Comparison of ENCODE assay signal across 22 mouse cellular contexts in the genomic region with DNA sequence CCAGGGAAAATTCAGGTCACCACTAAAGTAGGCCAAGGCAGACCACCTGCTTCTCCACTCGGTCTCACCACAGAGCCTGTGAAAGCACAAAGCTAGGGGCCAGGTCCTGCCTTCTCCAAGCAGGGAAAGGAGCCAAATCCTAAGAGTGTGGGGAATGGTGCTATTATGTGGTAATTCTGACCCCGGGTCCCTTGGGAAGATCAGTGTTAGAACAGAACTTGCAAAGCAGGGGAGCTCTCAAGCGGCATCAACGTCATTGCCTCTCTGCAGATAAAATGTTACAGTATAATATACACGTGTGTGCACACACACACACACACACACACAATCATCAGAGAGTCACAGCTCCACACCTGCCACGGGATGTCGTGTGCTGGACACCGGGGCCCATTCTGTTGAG.
A peak's percentile ranks its signal among the peaks of the same experiment; 100 is the strongest.
DNase-seq lines count a peak whose midpoint lies in the region; ATAC-seq lines count a peak whose summit lies in the region.
"Had no signal": no experiment of that assay in that cellular context is flagged by ENCODE, and none has a peak within 500 bp of the region (broad histone marks: within the 10 kb centered on the region; RNA-seq: fewer than 3 reads in every experiment).

No protein-coding gene starts in this region.

- no peaks in the 10 kb centered on the region for H3K9me3 ChIP-seq in midbrain, embryonic 11.5 days (ENCODE audit: control insufficient read depth, low read length)
- H3K9me3 ChIP-seq in midbrain, embryonic 15.5 days = no peaks in the 10 kb centered on the region
- H3K9me3 ChIP-seq: embryonic facial prominence, embryonic 13.5 days; embryonic facial prominence, embryonic 15.5 days; forebrain, embryonic 10.5 days; forebrain, embryonic 12.5 days had no signal

- ATAC-seq in midbrain, embryonic 11.5 days (ENCODE audit: low FRiP score) = no peak
- no peak for ATAC-seq in midbrain, embryonic 15.5 days (replicated peaks)
- ATAC-seq: forebrain, embryonic 14.5 days; forebrain, embryonic 16.5 days had no signal

- peak; percentile 47 for DNase-seq in adrenal gland, postnatal 14 days
- DNase-seq in adrenal gland, postnatal 4 days (ENCODE audit: low spot score in 2 of 2) = no peak
- peak; percentile 73 for DNase-seq in midbrain, embryonic 11.5 days (ENCODE audit: low spot score, missing footprints)
- peak; percentile 54 for DNase-seq in adipocyte (ENCODE audit: low spot score)
- DNase-seq in natural killer cell, adult 2 months (ENCODE audit: low spot score in 2 of 2) = no peak
- DNase-seq: adrenal gland, adult 8-10 months; cerebellum, adult 11 months; cerebellum, adult 18-20 months; cerebellum, adult 8-10 months; cerebellum, adult 9-11 months; cerebellum, postnatal 14 days; cerebellum, postnatal 36 days; embryo, embryonic 11 days had no signal

- no peak overlapping the region for H3K27ac ChIP-seq in midbrain, embryonic 11.5 days (ENCODE audit: low read depth, low read length)
- H3K27ac ChIP-seq in midbrain, embryonic 15.5 days = no peak overlapping the region
- peak overlapping the region; percentile 14 for H3K27ac ChIP-seq in brown adipose tissue, adult 24 weeks (replicated peaks; ENCODE audit: low read depth, low read length)
- H3K27ac ChIP-seq: embryonic facial prominence, embryonic 13.5 days; embryonic facial prominence, embryonic 15.5 days; forebrain, embryonic 10.5 days; forebrain, embryonic 12.5 days had no signal

- H3K9ac ChIP-seq in midbrain, embryonic 11.5 days (ENCODE audit: low read length) = no peak overlapping the region
- H3K9ac ChIP-seq in midbrain, embryonic 15.5 days = no peak overlapping the region
- H3K9ac ChIP-seq: embryonic facial prominence, embryonic 13.5 days; embryonic facial prominence, embryonic 15.5 days; forebrain, embryonic 12.5 days had no signal

- 93% methylated on average over 8 of the region's 8 CpGs for WGBS in midbrain, embryonic 11.5 days
- 92% methylated on average over 8 of the region's 8 CpGs for WGBS in midbrain, embryonic 15.5 days

- no peak overlapping the region for H3K4me3 ChIP-seq in midbrain, embryonic 11.5 days (ENCODE audit: low read depth, low read length)
- no peak overlapping the region for H3K4me3 ChIP-seq in midbrain, embryonic 15.5 days
- no peak overlapping the region for H3K4me3 ChIP-seq in brown adipose tissue, adult 24 weeks (ENCODE audit: insufficient read depth, low read depth, low read length)
- H3K4me3 ChIP-seq: embryonic facial prominence, embryonic 13.5 days; embryonic facial prominence, embryonic 15.5 days; erythroblast, embryonic 14.5 days; forebrain, embryonic 10.5 days; forebrain, embryonic 12.5 days had no signal

- no peaks in the 10 kb centered on the region for H3K4me1 ChIP-seq in midbrain, embryonic 11.5 days (ENCODE audit: control insufficient read depth, insufficient read depth, low read length)
- no peaks in the 10 kb centered on the region for H3K4me1 ChIP-seq in midbrain, embryonic 15.5 days
- peaks cover 4% of the 10 kb centered on the region; the same call in 1 of the 2 replicates for H3K4me1 ChIP-seq in brown adipose tissue, adult 24 weeks (ENCODE audit: control insufficient read depth, insufficient read depth, insufficient read length, low read length)
- H3K4me1 ChIP-seq: embryonic facial prominence, embryonic 13.5 days; embryonic facial prominence, embryonic 15.5 days; forebrain, embryonic 12.5 days had no signal

- no peaks in the 10 kb centered on the region for H3K27me3 ChIP-seq in midbrain, embryonic 11.5 days (ENCODE audit: control insufficient read depth, insufficient read depth, low read length)
- H3K27me3 ChIP-seq in midbrain, embryonic 15.5 days (replicated peaks) = no peaks in the 10 kb centered on the region
- H3K27me3 ChIP-seq: embryonic facial prominence, embryonic 13.5 days; embryonic facial prominence, embryonic 15.5 days; forebrain, embryonic 12.5 days had no signal

- no peaks in the 10 kb centered on the region; the same call in 1 of the 2 replicates for H3K36me3 ChIP-seq in midbrain, embryonic 11.5 days (ENCODE audit: control insufficient read depth, insufficient read depth, low read length)
- no peaks in the 10 kb centered on the region for H3K36me3 ChIP-seq in midbrain, embryonic 15.5 days (replicated peaks)

- H3K4me2 ChIP-seq in midbrain, embryonic 11.5 days = no peak overlapping the region
- H3K4me2 ChIP-seq in midbrain, embryonic 15.5 days = no peak overlapping the region
- H3K4me2 ChIP-seq: embryonic facial prominence, embryonic 13.5 days; embryonic facial prominence, embryonic 15.5 days; forebrain, embryonic 12.5 days had no signal

Comparison
In these comparisons a context has a peak if more than half of its experiments do, and no peak if none do; other contexts are left out.
1. DNase-seq: peak in adrenal gland, postnatal 14 days (single experiment), midbrain, embryonic 11.5 days (single experiment) and adipocyte (single experiment); none in adrenal gland, postnatal 4 days (0 of 2) and natural killer cell, adult 2 months (0 of 2).